Mouse (Mus musculus): ENCODE data around the gene 1700020N01Rik. TPM values are rescaled to one million over a fixed set of nuclear protein-coding genes. Genes with fewer than 3 reads are reported as not detected.

The 1700020N01Rik gene
- polyA plus RNA-seq, 1 experiment from 2014 or later: not detected

DNA sequence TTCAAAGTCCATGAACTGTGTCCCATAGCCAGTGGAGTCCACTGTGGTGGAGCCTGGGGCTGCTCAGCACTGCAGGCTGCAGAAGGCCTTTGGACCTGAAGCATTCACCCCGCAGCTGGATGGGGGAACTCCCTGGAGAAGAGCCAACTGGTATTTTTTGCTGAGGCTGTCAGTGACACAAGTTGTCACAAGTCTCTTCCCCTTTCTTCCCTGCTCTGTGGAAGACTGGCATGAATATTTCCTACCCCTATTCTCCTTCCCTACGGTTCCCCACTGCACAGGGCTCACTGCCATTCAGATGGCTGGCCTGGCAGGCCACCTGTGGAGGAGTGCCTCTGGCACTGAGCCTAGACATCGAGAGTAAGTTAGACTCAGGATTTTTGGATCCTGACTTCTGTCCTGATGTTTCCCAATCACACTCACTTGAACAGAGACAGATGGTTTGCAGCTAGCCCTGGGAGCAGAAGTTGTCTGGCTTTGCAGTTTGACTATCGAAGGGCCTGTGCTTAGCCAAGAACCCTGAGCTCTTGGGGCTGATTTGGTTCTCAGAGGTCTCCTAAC lies 12.1 kb downstream of the 1700020N01Rik start:
- Histone ChIP-seq H3K9me3 (no peaks in the 10 kb centered on the region), H3K9ac (replicated peaks) (no peak overlapping the region), H3K36me3 (no peaks in the 10 kb centered on the region), H3K4me1 (replicated peaks) (peaks cover 30% of the 10 kb centered on the region), H3K4me2 (no peak overlapping the region), H3K4me3 (replicated peaks) (no peak overlapping the region), H3K27me3 (no peaks in the 10 kb centered on the region), H3K27ac (peak overlapping the region; percentile 35; the same call in 1 of the 2 replicates)
- WGBS: 51% methylated on average over 4 of the region's 4 CpGs
- no peak for ATAC-seq (ENCODE audit: insufficient number of reproducible peaks, insufficient read depth, low FRiP score, low TSS enrichment, low read depth)

DNA sequence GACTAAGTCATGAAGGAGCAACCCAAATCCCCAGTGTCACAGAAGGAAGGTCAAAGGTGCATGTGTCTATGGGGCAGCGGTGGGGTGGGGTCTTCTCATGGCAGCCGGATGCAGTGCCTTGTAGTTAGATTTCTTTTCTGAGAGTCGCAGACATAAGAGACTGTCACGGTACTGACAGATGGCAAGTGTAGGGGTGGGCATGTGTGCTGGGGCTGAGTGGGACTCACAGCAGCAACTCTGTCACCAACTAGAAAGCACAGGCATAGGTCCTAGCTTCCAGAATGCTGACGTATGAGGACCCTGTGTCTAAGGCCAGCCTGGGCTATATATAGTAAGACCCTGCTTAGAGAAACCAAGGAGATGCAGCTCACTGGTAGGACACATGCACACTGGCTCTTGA lies 12.7 kb downstream of the 1700020N01Rik start:
- Histone ChIP-seq H3K36me3 (no peaks in the 10 kb centered on the region), H3K9ac (replicated peaks) (no peak overlapping the region), H3K4me2 (no peak overlapping the region), H3K4me1 (replicated peaks) (peaks cover 30% of the 10 kb centered on the region), H3K27me3 (no peaks in the 10 kb centered on the region), H3K4me3 (replicated peaks) (no peak overlapping the region), H3K27ac (peak overlapping the region; percentile 35; the same call in 1 of the 2 replicates), H3K9me3 (no peaks in the 10 kb centered on the region)
- WGBS: 77% methylated on average over 5 of the region's 5 CpGs
- no peak for ATAC-seq (ENCODE audit: insufficient number of reproducible peaks, insufficient read depth, low FRiP score, low TSS enrichment, low read depth)

DNA sequence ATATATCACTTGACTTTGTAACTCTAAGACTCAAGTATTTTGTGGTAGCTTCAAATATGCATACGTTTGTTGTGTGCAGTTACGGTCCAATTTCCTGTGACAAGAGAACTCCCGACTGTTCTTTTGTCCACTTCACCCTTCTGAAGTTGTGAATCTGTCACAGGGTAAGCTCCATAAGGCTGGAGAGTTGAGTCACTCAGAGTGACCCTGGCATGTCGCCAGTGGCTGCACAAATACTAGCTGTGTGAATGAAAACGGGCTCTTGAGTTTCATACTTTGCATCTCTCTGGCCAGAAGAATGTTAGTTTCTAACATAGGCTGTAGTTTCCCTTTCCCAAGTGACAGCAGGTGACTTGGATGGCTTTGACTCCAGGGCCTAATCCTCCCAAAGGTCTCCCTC lies 14.0 kb downstream of the 1700020N01Rik start:
- no peak overlapping the region for H3K4me2 ChIP-seq
- no peaks in the 10 kb centered on the region for H3K9me3 ChIP-seq
- H3K4me1 ChIP-seq (replicated peaks): peaks cover 30% of the 10 kb centered on the region
- H3K27ac ChIP-seq: no peak overlapping the region
- ATAC-seq (ENCODE audit: insufficient number of reproducible peaks, insufficient read depth, low FRiP score, low TSS enrichment, low read depth): no peak
- no peaks in the 10 kb centered on the region for H3K27me3 ChIP-seq
- H3K9ac ChIP-seq (replicated peaks): no peak overlapping the region
- no peak overlapping the region for H3K4me3 ChIP-seq (replicated peaks)
- 78% methylated on average over 5 of the region's 5 CpGs for WGBS
- no peaks in the 10 kb centered on the region for H3K36me3 ChIP-seq

DNA sequence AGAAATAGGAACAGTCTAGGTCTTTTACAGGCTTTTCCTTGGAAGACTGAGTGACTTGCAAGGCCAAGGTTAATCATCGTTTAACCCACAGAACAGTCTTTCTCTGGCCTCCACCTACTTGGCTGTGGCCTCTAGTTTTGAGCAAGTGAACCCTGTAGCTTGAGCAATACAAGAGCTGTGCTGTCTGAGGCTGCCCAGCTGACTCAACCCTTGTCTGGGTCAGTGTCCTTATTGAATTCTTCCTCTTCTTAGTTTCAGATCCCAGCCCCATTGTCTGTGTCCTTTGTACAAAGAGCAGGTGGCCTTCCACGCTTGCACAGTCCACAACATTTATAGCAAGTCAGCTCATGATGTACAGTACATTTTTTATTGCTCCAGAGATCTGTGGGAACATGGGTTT lies 16.6 kb downstream of the 1700020N01Rik start:
- Histone ChIP-seq H3K36me3 (no peaks in the 10 kb centered on the region), H3K27ac (0 out of 2 replicates have a peak overlapping the region, but pooled peaks have one; percentile 12), H3K27me3 (no peaks in the 10 kb centered on the region), H3K9ac (replicated peaks) (no peak overlapping the region), H3K9me3 (no peaks in the 10 kb centered on the region), H3K4me2 (no peak overlapping the region), H3K4me1 (replicated peaks) (peaks cover 22% of the 10 kb centered on the region), H3K4me3 (replicated peaks) (no peak overlapping the region)
- ATAC-seq (ENCODE audit: insufficient number of reproducible peaks, insufficient read depth, low FRiP score, low TSS enrichment, low read depth): no peak
- 74% methylated on average over 2 of the region's 2 CpGs for WGBS

DNA sequence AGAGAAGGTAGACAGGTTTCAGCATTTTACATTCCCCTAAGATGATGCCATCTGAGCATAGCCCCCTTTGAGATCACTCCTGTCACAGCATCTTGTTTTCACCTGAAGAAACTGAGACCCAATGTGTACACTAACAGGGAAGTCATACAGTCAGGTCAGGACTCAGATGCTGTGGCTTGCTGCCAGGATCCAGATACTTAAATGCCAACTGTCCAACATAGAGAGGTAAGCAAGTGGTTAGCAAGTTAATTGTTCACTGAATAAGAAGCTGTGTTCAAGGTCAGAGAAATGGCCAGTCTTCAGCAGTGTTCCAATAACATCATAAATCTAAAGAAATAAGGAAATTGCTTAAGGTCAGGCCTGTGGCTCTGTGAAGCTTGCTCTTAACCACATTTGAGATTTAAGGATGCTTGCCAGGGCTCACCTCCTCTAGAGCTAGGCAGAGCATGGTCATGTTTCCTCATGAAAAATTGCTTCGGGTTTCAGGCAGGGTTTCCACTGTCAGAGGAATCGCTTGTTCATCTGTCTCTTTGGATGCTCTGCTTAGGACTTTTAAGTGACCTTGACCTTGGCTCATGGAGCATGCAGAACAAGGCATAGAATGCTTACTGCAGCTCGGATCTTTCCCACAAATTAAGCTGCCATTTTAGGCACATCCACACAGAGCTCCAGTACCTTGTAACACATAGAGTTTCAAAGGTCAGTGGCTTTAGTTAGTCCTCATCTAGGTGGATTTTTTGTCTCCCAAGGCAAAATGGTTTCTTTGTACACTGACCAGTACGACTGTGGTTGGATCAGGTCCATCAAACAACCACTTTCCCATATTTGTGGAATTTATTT lies 20.3 kb downstream of the 1700020N01Rik start:
- Histone ChIP-seq H3K9me3 (no peaks in the 10 kb centered on the region), H3K4me3 (replicated peaks) (no peak overlapping the region), H3K27me3 (no peaks in the 10 kb centered on the region), H3K27ac (no peak overlapping the region), H3K4me1 (replicated peaks) (peaks cover 11% of the 10 kb centered on the region), H3K36me3 (no peaks in the 10 kb centered on the region), H3K9ac (replicated peaks) (no peak overlapping the region), H3K4me2 (no peak overlapping the region)
- ATAC-seq (ENCODE audit: insufficient number of reproducible peaks, insufficient read depth, low FRiP score, low TSS enrichment, low read depth): no peak
- 85% methylated on average over 4 of the region's 4 CpGs for WGBS

DNA sequence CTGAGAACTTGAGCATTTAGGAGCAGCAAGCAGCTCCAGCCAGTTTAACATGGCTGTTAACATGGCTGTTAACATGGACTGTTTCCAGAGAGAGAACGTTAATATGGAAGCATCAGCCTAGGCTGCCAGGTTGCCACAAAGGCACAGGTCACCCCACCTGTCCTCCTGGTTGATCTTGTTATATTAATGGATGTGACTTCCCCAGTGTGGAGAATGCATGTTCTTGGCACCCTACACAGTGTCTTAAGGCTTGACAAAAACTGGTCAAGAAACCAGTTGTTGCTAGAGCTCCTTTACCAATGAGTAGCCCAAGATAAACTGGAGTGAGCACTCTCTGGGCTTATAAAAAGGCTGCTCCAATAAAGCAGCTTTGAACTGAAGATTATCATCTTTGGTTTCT lies 21.6 kb downstream of the 1700020N01Rik start:
- H3K4me2 ChIP-seq: no peak overlapping the region
- H3K9me3 ChIP-seq: no peaks in the 10 kb centered on the region
- H3K4me1 ChIP-seq (replicated peaks): peaks cover 5% of the 10 kb centered on the region
- WGBS: 63% methylated on average over 1 of the region's 1 CpGs
- H3K27me3 ChIP-seq: no peaks in the 10 kb centered on the region
- no peak overlapping the region for H3K4me3 ChIP-seq (replicated peaks)
- no peak for ATAC-seq (ENCODE audit: insufficient number of reproducible peaks, insufficient read depth, low FRiP score, low TSS enrichment, low read depth)
- H3K36me3 ChIP-seq: no peaks in the 10 kb centered on the region
- H3K9ac ChIP-seq (replicated peaks): no peak overlapping the region
- no peak overlapping the region for H3K27ac ChIP-seq

DNA sequence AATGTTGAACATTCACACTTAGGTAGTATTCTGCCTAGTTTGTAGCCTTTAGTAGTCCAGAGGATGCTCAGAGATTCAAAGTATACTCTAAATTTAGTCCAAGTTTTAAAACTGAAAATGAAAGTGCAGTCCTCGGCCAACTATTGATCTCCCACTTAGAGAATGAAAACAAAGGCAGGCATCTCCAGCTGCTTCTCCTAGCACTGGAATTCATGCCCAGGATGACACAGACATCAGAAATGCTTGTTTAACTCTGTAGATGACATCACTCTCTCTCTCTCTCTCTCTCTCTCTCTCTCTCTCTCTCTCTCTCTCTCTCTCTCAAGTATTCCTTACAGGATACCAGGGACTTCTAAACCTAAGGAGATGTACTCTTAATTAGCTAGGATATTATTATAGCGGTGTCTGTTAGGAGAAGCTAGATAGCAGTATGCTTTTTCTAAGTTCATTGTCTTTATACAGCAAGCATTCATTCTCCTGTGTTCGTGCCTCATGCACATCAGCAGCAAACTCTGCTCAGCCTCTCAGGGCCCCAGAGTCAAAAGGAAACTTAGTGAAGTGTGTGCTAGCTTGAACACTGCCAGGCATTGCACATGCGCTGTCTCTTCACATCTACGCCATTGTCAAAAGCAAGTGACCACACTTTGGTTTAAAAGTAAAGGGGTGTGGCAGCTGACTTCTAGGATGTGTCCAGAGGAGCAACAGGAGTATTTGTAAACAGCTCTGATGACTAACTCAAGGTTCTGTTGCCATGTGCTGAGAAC lies 26.0 kb downstream of the 1700020N01Rik start:
- Histone ChIP-seq H3K4me3 (replicated peaks) (no peak overlapping the region), H3K27me3 (no peaks in the 10 kb centered on the region), H3K9ac (replicated peaks) (no peak overlapping the region), H3K4me1 (replicated peaks) (peaks cover 9% of the 10 kb centered on the region), H3K36me3 (no peaks in the 10 kb centered on the region), H3K9me3 (no peaks in the 10 kb centered on the region), H3K27ac (no peak overlapping the region), H3K4me2 (no peak overlapping the region)
- WGBS: 92% methylated on average over 5 of the region's 5 CpGs
- no peak for ATAC-seq (ENCODE audit: insufficient number of reproducible peaks, insufficient read depth, low FRiP score, low TSS enrichment, low read depth)

DNA sequence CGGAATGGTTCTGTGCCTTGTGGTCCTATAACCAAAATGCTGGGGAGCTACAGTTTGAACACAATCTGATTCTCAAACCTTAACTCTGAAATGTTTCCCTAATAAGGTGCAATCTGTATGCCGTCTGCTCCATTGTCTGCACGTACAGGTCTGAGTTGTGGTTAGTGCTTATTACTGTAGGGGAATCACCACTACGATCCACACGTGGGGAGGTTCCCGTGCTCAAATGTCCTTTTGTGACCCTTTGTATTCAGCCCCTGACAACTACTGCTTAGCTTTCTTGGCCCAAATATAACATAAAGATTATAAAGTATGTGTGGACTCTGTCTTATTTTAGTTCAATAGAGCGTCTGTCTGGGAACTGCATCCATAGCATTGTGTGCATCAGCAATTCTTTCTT lies 29.1 kb downstream of the 1700020N01Rik start:
- H3K36me3 ChIP-seq: no peaks in the 10 kb centered on the region
- no peak overlapping the region for H3K4me2 ChIP-seq
- H3K4me1 ChIP-seq (replicated peaks): peaks cover 10% of the 10 kb centered on the region
- peak overlapping the region; percentile 69 for H3K27ac ChIP-seq
- no peaks in the 10 kb centered on the region for H3K27me3 ChIP-seq
- ATAC-seq (ENCODE audit: insufficient number of reproducible peaks, insufficient read depth, low FRiP score, low TSS enrichment, low read depth): 0 out of 2 replicates have a peak, but pooled peaks have one; percentile 15
- H3K9me3 ChIP-seq: no peaks in the 10 kb centered on the region
- WGBS: 69% methylated on average over 7 of the region's 7 CpGs
- no peak overlapping the region for H3K4me3 ChIP-seq (replicated peaks)
- H3K9ac ChIP-seq (replicated peaks): no peak overlapping the region

DNA sequence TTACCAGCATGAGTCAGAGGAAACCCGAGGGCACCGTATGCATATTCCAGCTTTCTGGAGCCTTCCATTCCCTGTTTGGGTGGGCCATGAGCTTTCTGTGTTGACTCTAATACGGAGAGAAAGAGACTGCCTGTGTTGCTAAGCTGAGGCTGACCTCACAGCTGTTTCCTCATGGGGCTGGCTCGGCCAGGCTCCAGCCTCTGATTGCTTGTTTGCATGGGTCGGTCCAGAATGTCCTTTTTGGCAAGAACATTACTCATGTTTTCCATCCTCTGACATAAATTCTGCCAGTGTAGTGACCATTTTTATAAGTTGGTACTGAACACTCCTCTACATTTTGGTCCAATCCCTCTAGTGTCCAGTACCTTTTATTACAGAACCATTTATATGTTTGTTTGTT lies 35.6 kb downstream of the 1700020N01Rik start:
- H3K27me3 ChIP-seq: no peaks in the 10 kb centered on the region
- H3K27ac ChIP-seq: 0 out of 2 replicates have a peak overlapping the region, but pooled peaks have one; percentile 47
- no peak for ATAC-seq (ENCODE audit: insufficient number of reproducible peaks, insufficient read depth, low FRiP score, low TSS enrichment, low read depth)
- no peaks in the 10 kb centered on the region for H3K36me3 ChIP-seq
- no peak overlapping the region for H3K4me2 ChIP-seq
- H3K9ac ChIP-seq (replicated peaks): no peak overlapping the region
- 56% methylated on average over 5 of the region's 5 CpGs for WGBS
- H3K4me1 ChIP-seq (replicated peaks): peaks cover 4% of the 10 kb centered on the region; the same call in 1 of the 2 replicates
- no peak overlapping the region for H3K4me3 ChIP-seq (replicated peaks)
- no peaks in the 10 kb centered on the region for H3K9me3 ChIP-seq

DNA sequence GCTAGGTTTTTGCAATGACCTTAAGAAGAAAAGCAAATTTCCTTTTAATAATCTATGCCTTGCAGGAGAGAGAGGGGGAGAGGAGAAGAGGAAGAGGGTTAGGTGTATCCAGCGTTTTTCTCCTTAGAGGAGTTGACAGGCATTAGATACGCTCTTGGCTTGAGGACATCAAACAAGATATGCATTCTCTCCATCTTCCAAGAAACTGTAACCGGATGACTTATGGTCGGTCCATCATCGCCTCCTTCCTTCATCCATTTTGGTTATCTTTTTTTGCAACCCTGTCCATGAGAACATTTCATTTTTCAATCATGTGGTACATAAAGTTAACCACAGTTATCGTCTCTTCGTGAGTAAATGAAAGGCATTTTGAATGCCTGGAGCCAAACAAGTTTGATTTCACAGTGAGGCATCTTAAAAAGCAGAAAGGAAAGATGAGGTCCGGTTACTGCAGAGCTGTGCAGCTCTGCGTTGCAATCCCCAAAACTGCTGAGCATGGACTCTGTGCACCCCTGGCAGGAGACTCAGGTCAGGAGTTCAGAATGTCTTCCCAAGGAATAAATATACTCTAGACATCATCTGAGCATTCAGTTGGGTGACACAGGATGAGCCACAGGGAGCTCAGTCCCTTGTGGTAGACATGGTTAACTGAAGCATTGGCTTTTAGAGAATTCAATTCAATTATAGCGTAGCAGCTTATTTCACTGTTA lies 36.2 kb downstream of the 1700020N01Rik start:
- H3K36me3 ChIP-seq: no peaks in the 10 kb centered on the region
- WGBS: 86% methylated on average over 10 of the region's 10 CpGs
- no peak overlapping the region for H3K9ac ChIP-seq (replicated peaks)
- H3K9me3 ChIP-seq: no peaks in the 10 kb centered on the region
- no peak overlapping the region for H3K4me2 ChIP-seq
- no peak for ATAC-seq (ENCODE audit: insufficient number of reproducible peaks, insufficient read depth, low FRiP score, low TSS enrichment, low read depth)
- no peaks in the 10 kb centered on the region for H3K27me3 ChIP-seq
- peaks cover 4% of the 10 kb centered on the region; the same call in 1 of the 2 replicates for H3K4me1 ChIP-seq (replicated peaks)
- H3K4me3 ChIP-seq (replicated peaks): no peak overlapping the region
- H3K27ac ChIP-seq: no peak overlapping the region

DNA sequence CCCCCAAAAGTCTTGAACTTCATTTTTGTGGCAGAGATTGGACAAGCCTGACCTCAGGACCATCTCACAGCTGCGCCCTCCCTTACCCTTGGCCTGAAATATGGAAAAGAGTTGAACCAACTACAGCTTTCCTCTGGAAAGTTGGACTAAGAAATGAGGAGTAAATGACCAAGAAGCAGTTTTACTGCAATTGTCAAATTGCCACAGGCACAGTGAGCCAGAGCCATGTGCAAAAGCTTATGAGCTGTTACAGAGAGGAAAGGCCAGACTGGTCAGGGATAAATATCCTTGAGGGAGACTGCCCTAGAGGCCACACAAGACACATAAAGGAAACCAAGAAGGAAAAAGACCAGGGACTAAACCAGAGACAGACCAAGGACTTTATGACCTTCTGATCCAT lies 38.5 kb downstream of the 1700020N01Rik start:
- Histone ChIP-seq H3K4me2 (no peak overlapping the region), H3K9me3 (no peaks in the 10 kb centered on the region), H3K4me1 (replicated peaks) (peaks cover 4% of the 10 kb centered on the region; the same call in 1 of the 2 replicates), H3K4me3 (replicated peaks) (no peak overlapping the region), H3K9ac (replicated peaks) (no peak overlapping the region), H3K27me3 (no peaks in the 10 kb centered on the region), H3K36me3 (no peaks in the 10 kb centered on the region), H3K27ac (no peak overlapping the region)
- WGBS: 88% methylated on average over 1 of the region's 1 CpGs
- no peak for ATAC-seq (ENCODE audit: insufficient number of reproducible peaks, insufficient read depth, low FRiP score, low TSS enrichment, low read depth)

Data from limb, embryonic 12.5 days (tissue).